Mouse (Mus musculus) testis, adult 2 months (tissue): Measurements from ENCODE around the gene Pkmyt1.

ENCODE experiments used
- CTCF ChIP-seq: fragments of 200-500 bp; IDR thresholded peaks from 2 replicates; pipeline ENCODE4 v1.5.1; 2012; ENCODE audit warnings: low read depth, mild to moderate bottlenecking, inconsistent platforms, low read length, moderate library complexity; ENCODE audit not compliant: control insufficient read depth, insufficient read depth, insufficient replicate concordance
- POLR2A ChIP-seq: fragments of 200-500 bp; IDR thresholded peaks from 2 replicates; pipeline ENCODE4 v1.6.1; 2012; ENCODE audit warnings: low read depth, mild to moderate bottlenecking, inconsistent platforms, low read length, moderate library complexity; ENCODE audit not compliant: control insufficient read depth

DNA sequence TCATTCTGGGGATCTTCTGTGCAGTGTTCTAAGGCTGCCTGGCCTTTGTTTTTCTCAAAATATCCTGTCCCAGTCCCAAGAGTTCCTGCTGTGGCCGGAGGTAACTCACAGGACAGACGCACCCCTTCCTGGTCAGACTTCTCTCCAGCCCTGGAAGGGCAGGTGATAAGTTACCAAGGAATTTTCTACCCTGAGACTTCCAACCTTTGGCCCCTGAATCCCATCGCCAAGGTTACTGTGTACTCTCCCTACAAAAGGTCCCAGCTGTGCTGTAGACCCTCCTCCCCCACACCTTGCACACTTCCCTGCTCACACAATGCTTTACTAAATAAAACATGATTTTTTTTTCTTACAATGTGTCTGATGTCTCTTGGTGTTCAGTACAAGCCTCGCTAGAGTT, 44.0 kb upstream of the Pkmyt1 start:
- no peak for TF ChIP-seq POLR2A
- no peak for TF ChIP-seq CTCF
